Mouse (Mus musculus): ENCODE measurements around the gene Ly6g5c. TPM values are rescaled to one million over a fixed set of nuclear protein-coding genes. Genes with fewer than 3 reads are reported as not detected.

Ly6g5c gene
- total and polyA plus RNA-seq, 3 experiments: not detected

GRCm38 (mm10) chr17:35154616-35155015 is 46.5 kb downstream of the Ly6g5c start:
- H3K27ac ChIP-seq: no peak overlapping the region
- no peak overlapping the region for H3K9ac ChIP-seq (ENCODE audit: low read depth, low read length)
- H3K4me3 ChIP-seq: no peak overlapping the region
- H3K4me1 ChIP-seq (ENCODE audit: control insufficient read depth, insufficient read depth, low read length): no peaks in the 10 kb centered on the region
- H3K79me2 ChIP-seq (replicated peaks; ENCODE audit: control insufficient read depth, insufficient read depth, low read length): no peaks in the 10 kb centered on the region
- TF ChIP-seq POLR2A (IDR thresholded peaks at IDR 0.05; ENCODE audit: insufficient read depth, low read depth, low read length) (no peak), CTCF (IDR thresholded peaks at IDR 0.05) (no peak), EP300 (IDR thresholded peaks at IDR 0.05; ENCODE audit: insufficient read depth, low read depth, low read length) (no peak)
- no peaks in the 10 kb centered on the region for H3K36me3 ChIP-seq (ENCODE audit: control insufficient read depth, insufficient read depth, low read length)
- no peaks in the 10 kb centered on the region for H3K27me3 ChIP-seq (ENCODE audit: control insufficient read depth, insufficient read depth, low read length)
- intact Hi-C loops (cut with DNase I): no loop called here
- DNase-seq: no peak
- 73% methylated on average over 7 of the region's 7 CpGs for WGBS

GRCm38 (mm10) chr17:35155451-35155850 is 47.4 kb downstream of the Ly6g5c start:
- no peak for TF ChIP-seq POLR2A (IDR thresholded peaks at IDR 0.05; ENCODE audit: insufficient read depth, low read depth, low read length)
- no peak for TF ChIP-seq EP300 (IDR thresholded peaks at IDR 0.05; ENCODE audit: insufficient read depth, low read depth, low read length)
- TF ChIP-seq CTCF (IDR thresholded peaks at IDR 0.05): no peak
- H3K9ac ChIP-seq (ENCODE audit: low read depth, low read length): no peak overlapping the region
- no peaks in the 10 kb centered on the region for H3K36me3 ChIP-seq (ENCODE audit: control insufficient read depth, insufficient read depth, low read length)
- H3K27me3 ChIP-seq (ENCODE audit: control insufficient read depth, insufficient read depth, low read length): no peaks in the 10 kb centered on the region
- WGBS: 79% methylated on average over 12 of the region's 12 CpGs
- DNase-seq: no peak
- H3K79me2 ChIP-seq (replicated peaks; ENCODE audit: control insufficient read depth, insufficient read depth, low read length): no peaks in the 10 kb centered on the region
- no peak overlapping the region for H3K27ac ChIP-seq
- intact Hi-C loops (cut with DNase I): no loop called here
- no peaks in the 10 kb centered on the region for H3K4me1 ChIP-seq (ENCODE audit: control insufficient read depth, insufficient read depth, low read length)
- no peak overlapping the region for H3K4me3 ChIP-seq

- peaks cover 2% of the 10 kb centered on the region for H3K4me1 ChIP-seq (ENCODE audit: control insufficient read depth, insufficient read depth, low read length)
- H3K27ac ChIP-seq: no peak overlapping the region
- WGBS: 80% methylated on average over 33 of the region's 33 CpGs
- H3K36me3 ChIP-seq (ENCODE audit: control insufficient read depth, insufficient read depth, low read length): no peaks in the 10 kb centered on the region; the same call in 1 of the 2 replicates
- no peak overlapping the region for H3K9ac ChIP-seq (ENCODE audit: low read depth, low read length)
- DNase-seq: no peak
- no peaks in the 10 kb centered on the region for H3K27me3 ChIP-seq (ENCODE audit: control insufficient read depth, insufficient read depth, low read length)
- TF ChIP-seq POLR2A (IDR thresholded peaks at IDR 0.05; ENCODE audit: insufficient read depth, low read depth, low read length): no peak
- TF ChIP-seq EP300 (IDR thresholded peaks at IDR 0.05; ENCODE audit: insufficient read depth, low read depth, low read length): no peak
- H3K4me3 ChIP-seq: no peak overlapping the region
- intact Hi-C loops (cut with DNase I): no loop called here
- peaks cover 6% of the 10 kb centered on the region; the same call in 1 of the 2 replicates for H3K79me2 ChIP-seq (replicated peaks; ENCODE audit: control insufficient read depth, insufficient read depth, low read length)
Observed at GRCm38 (mm10) chr17:35156461-35157200, 48.6 kb downstream of the Ly6g5c start.

- Histone ChIP-seq H3K27ac (no peak overlapping the region), H3K9ac (ENCODE audit: low read depth, low read length) (no peak overlapping the region), H3K4me3 (no peak overlapping the region), H3K27me3 (ENCODE audit: control insufficient read depth, insufficient read depth, low read length) (no peaks in the 10 kb centered on the region), H3K4me1 (ENCODE audit: control insufficient read depth, insufficient read depth, low read length) (peaks cover 5% of the 10 kb centered on the region), H3K36me3 (ENCODE audit: control insufficient read depth, insufficient read depth, low read length) (peaks cover 4% of the 10 kb centered on the region), H3K79me2 (replicated peaks; ENCODE audit: control insufficient read depth, insufficient read depth, low read length) (peaks cover 6% of the 10 kb centered on the region; the same call in 1 of the 2 replicates)
- TF ChIP-seq CTCF (IDR thresholded peaks at IDR 0.05): no peak
- TF ChIP-seq EP300 (IDR thresholded peaks at IDR 0.05; ENCODE audit: insufficient read depth, low read depth, low read length): no peak
- no peak for TF ChIP-seq POLR2A (IDR thresholded peaks at IDR 0.05; ENCODE audit: insufficient read depth, low read depth, low read length)
- intact Hi-C loops (cut with DNase I): no loop called here
- WGBS: 86% methylated on average over 8 of the region's 8 CpGs
- DNase-seq: no peak
Observed at GRCm38 (mm10) chr17:35157254-35157653, 49.2 kb downstream of the Ly6g5c start.

- WGBS: 92% methylated on average over 8 of the region's 8 CpGs
- H3K27me3 ChIP-seq (ENCODE audit: control insufficient read depth, insufficient read depth, low read length): no peaks in the 10 kb centered on the region
- TF ChIP-seq EP300 (IDR thresholded peaks at IDR 0.05; ENCODE audit: insufficient read depth, low read depth, low read length) (no peak), POLR2A (IDR thresholded peaks at IDR 0.05; ENCODE audit: insufficient read depth, low read depth, low read length) (no peak), CTCF (IDR thresholded peaks at IDR 0.05) (no peak)
- no peak overlapping the region for H3K4me3 ChIP-seq
- H3K36me3 ChIP-seq (ENCODE audit: control insufficient read depth, insufficient read depth, low read length): peaks cover 8% of the 10 kb centered on the region
- H3K9ac ChIP-seq (ENCODE audit: low read depth, low read length): no peak overlapping the region
- peaks cover 6% of the 10 kb centered on the region; the same call in 1 of the 2 replicates for H3K79me2 ChIP-seq (replicated peaks; ENCODE audit: control insufficient read depth, insufficient read depth, low read length)
- peaks cover 9% of the 10 kb centered on the region for H3K4me1 ChIP-seq (ENCODE audit: control insufficient read depth, insufficient read depth, low read length)
- H3K27ac ChIP-seq: no peak overlapping the region
- intact Hi-C loops (cut with DNase I): no loop called here
- DNase-seq: no peak
Observed at GRCm38 (mm10) chr17:35157661-35158175, 49.6 kb downstream of the Ly6g5c start.

Measured in heart, adult 2 months (tissue).